Mouse (Mus musculus) kidney, adult 18-20 months (tissue): Measurements from ENCODE around the gene Aig1.

Experiments
- DNase-seq: peaks from one replicate; pipeline ENCODE4 v3.0.0; 2021

The Aig1 gene

GRCm38 (mm10) chr10:13849205-13849604 lies 19.6 kb downstream of the Aig1 start:
- no peak for DNase-seq

- DNase-seq, result no peak
These were observed 23.9 kb downstream of the Aig1 start for GRCm38 (mm10) chr10:13844864-13845263.

- no peak for DNase-seq
These were observed 25.0 kb downstream of the Aig1 start for GRCm38 (mm10) chr10:13843746-13844145.

- DNase-seq, result no peak
These were observed 25.9 kb downstream of the Aig1 start for GRCm38 (mm10) chr10:13842855-13843254.

GRCm38 (mm10) chr10:13838511-13839126 lies 30.2 kb downstream of the Aig1 start:
- no peak for DNase-seq

- no peak for DNase-seq
These were observed 30.9 kb downstream of the Aig1 start for GRCm38 (mm10) chr10:13837709-13838456.

GRCm38 (mm10) chr10:13836956-13837355 lies 31.8 kb downstream of the Aig1 start:
- DNase-seq, result no peak

GRCm38 (mm10) chr10:13835737-13836475 lies 32.9 kb downstream of the Aig1 start:
- DNase-seq, result no peak

- no peak for DNase-seq
These were observed 34.7 kb downstream of the Aig1 start for GRCm38 (mm10) chr10:13834056-13834455.

- DNase-seq, result no peak
These were observed 35.7 kb downstream of the Aig1 start for GRCm38 (mm10) chr10:13833066-13833566.

- no peak for DNase-seq
These were observed 36.2 kb downstream of the Aig1 start for GRCm38 (mm10) chr10:13832546-13833033.

GRCm38 (mm10) chr10:13827150-13827549 lies 41.6 kb downstream of the Aig1 start:
- DNase-seq, result no peak

- no peak for DNase-seq
These were observed 55.2 kb downstream of the Aig1 start for GRCm38 (mm10) chr10:13813591-13813990.

GRCm38 (mm10) chr10:13808291-13808690 lies 60.5 kb downstream of the Aig1 start:
- no peak for DNase-seq

GRCm38 (mm10) chr10:13806806-13807205 lies 62.0 kb downstream of the Aig1 start:
- DNase-seq, result no peak

- DNase-seq, result no peak
These were observed 67.5 kb downstream of the Aig1 start for GRCm38 (mm10) chr10:13801296-13801695.

- no peak for DNase-seq
These were observed 75.3 kb downstream of the Aig1 start for GRCm38 (mm10) chr10:13793458-13793857.

- no peak for DNase-seq
These were observed 76.0 kb downstream of the Aig1 start for GRCm38 (mm10) chr10:13792788-13793187.

- no peak for DNase-seq
These were observed 79.2 kb downstream of the Aig1 start for GRCm38 (mm10) chr10:13789604-13790003.

- no peak for DNase-seq
These were observed 80.7 kb downstream of the Aig1 start for GRCm38 (mm10) chr10:13788057-13788456.

GRCm38 (mm10) chr10:13782774-13783173 lies 86.0 kb downstream of the Aig1 start:
- DNase-seq, result no peak

GRCm38 (mm10) chr10:13782235-13782757 lies 86.5 kb downstream of the Aig1 start:
- DNase-seq, result no peak

GRCm38 (mm10) chr10:13776014-13776413 lies 92.8 kb downstream of the Aig1 start:
- no peak for DNase-seq
